Mouse (Mus musculus) kidney, postnatal 36 days (tissue): ENCODE data around the gene Ethe1.

ENCODE experiments used
- DNase-seq, 2 experiments: peaks; one replicate each; pipeline ENCODE4 v3.0.0; 2021 to 2022; ENCODE audit warnings: mixed read lengths in 2 of 2

Gene Ethe1

DNA sequence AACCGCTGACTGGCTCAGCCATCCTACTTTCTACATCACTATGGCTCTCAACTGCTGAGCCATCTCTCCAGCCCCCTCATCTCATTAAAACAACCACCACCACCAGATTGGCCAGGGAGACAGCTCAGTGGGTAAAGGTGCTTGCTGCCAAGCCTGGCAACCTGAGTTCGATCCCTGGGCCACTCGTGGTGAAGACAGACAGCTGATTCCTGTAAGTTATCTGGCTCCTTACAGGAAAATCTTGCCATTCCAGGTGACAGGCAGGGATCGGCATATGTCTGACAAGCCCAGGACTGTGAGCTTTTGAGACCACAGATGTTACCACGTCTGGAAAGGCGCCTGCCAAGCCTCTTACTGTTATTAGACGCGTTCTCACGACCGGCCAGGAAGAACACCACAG lies 9.5 kb upstream of the Ethe1 start:
- DNase-seq: no peak

DNA sequence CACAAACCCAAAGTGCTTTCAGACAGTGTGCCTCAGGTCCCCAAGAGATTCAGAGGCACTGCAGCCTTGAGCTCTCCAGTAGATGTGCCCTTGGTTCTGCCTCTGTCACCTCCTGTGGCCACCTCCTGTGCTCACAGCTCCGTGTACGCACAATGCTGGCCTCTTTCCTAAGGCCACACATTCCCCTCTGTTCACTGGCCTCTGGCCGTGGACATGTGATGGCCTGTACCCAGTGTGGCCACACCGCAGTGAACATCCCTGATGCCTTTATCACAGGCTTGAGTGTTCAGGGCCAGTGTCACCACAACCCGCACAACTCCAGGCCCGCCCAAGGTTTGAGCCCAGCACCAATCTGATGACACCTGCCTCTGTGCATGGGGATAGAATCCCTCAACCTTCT lies 2.5 kb upstream of the Ethe1 start:
- no peak for DNase-seq

DNA sequence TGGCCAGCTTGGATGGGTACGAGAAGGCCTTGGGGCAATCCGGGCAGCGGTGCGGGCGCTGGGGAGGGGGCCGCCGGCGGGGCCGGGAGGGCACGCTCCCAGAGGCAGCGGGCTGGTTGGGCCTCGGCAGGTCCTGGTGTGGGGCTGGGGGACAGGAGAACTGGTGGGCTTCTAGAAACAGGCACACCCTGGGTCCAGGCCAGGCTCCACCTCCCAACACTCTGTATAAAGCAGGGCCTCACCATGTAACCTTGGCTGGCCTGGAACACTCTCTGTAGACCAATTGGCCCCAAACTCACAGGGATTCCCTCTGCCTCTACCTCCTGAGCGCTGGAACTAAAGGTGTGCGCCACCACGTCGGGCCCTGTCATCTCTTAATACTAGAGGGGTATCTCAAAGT lies 1.3 kb upstream of the Ethe1 start:
- no peak for DNase-seq

DNA sequence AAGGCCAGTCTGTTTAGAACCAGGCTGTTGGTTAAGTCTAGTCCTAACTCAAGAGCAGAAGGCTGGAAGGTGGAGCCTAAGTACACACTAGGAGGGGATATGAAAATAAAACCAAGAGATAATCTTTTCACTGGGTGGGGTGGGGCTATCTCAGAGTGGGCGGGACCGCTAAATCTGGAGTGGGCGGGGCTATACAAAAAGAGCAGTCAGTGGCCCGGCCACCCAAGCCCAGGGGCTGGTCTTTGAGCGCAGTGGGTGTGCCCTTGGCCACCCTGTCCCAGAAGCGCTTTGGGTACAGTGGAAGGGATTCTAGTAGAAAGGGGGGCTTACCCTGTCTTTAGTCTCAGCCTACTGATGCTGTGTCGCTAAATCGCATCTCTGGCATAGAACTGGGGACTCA lies 515 bp upstream of the Ethe1 start:
- no peak for DNase-seq

DNA sequence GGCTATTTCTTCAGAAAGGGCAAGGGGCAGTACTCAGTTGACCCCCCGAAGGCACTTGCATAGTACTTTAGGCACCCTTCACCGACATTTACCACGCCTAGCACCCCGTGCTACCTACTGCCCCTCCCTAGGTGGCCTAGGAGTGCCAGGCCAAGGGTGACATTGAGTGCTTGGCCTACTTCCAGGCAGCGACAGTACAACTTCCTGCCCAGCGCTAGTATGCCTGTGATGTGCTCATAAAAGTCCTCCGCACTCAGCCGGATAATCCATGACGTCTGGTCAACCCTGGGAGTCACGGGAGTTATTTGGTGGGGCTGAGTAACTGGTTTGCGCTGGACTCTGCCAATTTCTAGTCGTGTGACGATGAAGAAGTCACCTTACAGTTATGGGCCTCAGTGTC lies 993 bp downstream of the Ethe1 start:
- DNase-seq: peak; percentile 87 to 90

DNA sequence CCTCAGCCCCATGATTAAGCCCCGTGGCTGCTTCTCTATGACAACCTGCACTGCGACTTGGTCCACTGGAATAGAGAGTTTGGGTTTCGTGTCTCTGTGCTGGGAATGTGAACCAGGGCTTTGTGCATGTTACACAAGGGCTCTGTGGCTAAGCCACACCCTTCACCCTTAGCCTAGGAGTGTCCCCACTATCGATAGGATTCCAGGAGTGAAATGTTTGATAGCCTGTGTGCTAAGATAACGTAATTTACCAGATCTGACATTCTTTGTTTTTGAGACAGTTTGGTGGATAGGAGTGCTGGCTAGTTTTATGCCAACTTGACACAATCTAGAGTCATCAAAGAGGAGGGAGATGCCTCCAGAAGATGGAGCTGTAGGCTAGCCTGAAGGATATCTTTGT lies 4.4 kb downstream of the Ethe1 start:
- no peak for DNase-seq

DNA sequence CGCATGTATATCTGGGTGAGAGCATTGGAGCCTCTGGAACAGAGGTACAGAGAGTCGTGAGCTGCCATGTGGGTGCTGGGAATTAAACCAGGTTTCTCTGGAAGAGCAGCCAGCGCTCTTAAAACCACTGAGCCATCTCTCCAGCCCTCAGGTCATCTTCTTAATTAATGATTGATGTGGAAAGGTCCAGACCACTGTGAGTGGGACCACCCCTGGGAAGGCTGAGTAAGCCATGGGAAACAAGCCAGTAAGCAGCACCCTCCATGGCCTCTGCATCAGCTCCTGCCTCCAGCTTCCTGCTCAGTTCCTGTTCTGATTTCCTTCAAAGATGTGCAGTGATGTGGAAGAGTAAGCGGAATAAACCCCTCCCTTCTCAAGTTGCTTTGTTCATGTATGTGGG lies 4.8 kb downstream of the Ethe1 start:
- peak; percentile 38 to 51 for DNase-seq

DNA sequence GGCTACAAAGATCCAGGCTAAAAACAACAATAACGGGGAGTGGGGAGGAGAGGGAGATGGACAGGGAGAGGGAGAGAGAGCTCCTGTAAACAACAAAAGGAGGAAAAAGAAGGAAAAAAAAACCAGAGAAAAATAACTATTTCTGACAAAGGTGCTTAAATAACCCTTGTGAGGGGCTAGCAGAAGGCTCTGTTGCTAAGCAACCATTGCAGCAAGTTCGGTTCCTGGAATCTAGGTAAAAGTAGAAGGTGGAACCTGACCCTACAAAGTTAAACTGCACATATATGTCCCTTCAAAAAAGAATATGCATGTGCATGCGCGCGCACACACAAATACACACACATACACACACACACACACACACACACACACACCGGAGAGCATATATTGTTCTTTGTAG lies 5.4 kb downstream of the Ethe1 start:
- no peak for DNase-seq

DNA sequence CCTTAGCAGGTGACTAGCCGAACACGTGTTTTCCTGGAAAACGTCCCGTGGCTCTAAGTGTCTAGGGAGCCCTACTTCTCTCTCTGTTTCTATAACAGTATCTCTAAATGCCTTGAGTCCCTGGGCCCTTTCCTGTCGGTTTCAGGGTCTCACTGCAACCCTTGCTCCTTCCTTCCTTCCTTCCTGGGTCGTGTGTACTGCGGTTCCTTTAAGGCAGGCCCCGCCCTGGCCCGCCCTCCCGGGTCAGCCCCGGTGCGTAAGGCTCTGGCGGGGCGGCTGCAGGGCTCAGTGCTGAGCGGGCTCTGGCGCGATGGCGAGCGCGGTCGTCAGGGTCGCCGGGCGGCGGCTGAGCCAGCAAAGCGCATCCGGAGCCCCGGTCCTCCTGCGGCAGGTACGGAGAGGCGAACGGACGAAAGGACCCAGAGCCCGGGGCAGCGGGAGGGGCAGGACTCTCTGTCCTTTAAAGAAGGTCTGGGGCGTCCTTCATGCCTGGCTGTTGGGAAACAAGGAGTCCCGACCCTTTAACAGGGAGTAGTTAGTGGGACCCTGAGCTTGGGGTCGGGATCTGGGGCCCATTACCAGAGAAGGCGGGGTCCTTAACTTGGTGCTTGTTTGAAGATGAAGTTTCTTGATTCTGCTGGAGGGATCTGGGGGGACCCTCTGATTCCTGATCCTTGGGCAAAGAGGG lies 6.4 kb downstream of the Ethe1 start:
- peak; percentile 79 to 91 for DNase-seq

DNA sequence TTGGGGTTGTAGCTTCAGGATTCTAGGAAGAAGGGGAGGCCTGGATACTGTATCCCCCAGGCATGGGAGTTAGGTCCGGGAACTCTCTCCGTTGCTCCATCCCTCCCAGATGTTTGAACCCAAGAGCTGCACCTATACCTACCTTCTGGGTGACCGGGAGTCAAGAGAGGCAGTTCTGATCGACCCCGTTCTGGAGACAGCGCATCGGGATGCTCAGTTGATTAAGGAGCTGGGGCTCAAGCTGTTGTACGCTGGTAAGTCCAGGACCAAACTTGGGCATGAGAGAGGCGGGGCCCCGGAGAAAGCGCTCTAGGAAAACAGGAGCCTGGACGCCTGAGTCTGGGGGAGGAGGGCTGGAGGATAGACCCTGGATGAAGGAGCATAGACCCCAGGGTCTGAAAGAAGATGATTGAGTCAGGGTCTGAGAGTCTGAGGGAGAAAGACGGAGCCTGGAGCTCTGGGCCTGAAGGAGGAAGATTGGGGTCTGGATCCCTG lies 7.0 kb downstream of the Ethe1 start:
- DNase-seq: peak in 1 of 2 experiments; percentile 43

DNA sequence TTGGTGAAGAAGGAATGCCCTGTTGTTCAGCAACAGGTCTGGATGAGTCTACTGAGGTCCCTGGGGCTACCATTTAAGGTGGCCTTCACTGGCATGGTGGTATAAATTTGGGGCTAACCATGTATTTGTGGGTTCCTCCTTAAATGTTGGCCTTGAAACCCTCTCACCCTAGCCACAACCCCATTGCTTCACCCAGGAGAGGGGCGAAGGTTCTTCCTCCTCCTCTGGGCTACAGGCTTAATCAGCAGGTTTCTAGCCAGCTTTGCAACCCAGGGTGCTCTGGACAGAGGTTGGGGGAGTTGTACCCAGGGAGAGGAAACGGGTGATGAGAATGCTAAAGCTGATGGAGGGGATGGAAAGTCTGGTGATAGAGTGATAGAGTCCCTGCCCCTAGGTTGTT lies 8.1 kb downstream of the Ethe1 start:
- peak; percentile 36 to 53 for DNase-seq

DNA sequence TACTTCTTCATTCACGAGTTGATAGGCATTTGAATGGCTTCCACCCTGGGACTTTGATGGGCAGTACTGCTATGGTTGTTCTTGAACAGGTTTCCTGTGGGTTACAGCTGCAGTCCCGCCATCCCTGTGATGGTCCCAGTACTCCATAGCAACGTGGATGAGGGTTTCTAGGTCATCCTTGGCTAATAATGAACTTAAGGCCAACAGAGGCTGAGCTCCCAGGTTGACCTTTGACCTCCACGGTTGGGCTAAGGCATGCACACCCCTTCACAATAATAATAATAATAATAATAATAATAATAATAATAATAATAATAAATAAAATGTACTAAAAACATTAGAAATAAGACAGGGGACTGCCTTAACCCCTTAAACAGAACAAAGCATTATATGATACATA lies 10.8 kb downstream of the Ethe1 start:
- DNase-seq: peak; percentile 44 to 47

DNA sequence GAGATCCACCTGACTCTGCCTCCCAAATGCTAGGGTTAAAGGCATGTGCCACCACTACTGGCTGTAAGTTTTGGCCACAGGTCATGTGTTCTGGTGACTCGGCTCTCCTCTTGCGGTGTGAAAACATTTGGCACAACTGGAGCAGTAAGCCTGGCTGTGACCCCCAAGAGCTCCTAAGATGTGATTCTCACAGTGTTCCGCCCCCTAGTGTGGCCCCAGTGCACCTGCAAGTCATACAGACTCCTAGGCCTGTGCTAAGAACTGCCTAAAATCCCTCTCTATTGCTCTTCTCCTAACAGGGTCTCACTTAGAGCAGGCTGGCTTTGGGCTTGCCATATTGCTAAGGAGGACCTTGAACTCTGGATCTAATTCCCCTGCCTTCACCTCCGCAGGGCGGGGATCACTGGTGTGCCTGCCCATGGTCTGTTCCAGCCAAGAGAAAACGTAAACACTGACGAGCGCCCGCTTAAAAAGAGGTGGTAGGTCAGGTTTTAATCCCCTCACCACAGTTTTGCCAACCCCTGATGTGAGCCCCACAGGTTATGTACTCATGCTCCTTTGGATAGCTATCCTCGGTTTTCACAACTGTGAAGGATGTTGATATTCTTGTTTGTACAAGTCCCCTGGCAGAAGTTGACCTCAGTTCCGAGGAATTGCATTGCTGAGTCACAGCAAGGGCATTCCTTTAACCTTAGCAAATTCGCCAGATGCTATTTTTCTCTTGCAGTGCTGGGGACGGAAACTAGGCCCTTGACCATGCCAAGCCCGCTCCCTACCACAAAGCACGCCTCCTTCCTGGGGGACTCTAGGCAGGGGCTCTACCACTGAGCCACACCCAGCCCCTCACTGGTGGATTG lies 12.1 kb downstream of the Ethe1 start:
- peak; percentile 39 to 62 for DNase-seq

DNA sequence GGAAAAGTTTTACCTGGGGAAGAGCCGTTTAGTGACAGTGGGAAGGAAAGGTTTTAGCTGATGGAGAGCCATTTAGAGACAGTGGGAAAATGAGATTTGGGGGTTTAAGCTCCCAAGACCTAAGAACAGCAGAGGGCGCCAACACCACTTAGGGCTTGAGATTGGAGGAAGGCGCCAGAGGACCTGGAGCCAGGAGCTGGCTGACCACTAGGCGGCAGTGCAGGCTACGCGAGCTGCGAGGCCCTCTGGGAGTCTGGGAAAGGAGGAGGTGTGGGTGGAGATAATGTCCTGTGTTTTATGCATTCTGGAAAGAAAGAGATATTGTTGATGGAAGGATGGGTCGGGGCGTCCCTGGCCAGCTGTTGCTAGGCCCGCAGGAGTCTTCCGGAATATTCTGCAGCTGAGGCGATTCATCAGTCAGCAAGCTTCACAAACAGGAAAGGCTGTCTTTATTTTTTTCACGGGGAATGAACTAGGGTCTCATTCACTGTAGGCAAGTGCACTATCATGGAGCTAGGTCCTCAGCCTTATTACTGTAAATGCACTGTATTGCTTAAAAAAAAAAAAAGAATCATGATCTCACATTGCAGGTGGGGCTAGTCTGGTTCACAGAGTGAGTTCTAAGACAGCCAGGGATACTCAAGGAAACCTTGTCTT lies 13.7 kb downstream of the Ethe1 start:
- DNase-seq: peak; percentile 94 to 99

DNA sequence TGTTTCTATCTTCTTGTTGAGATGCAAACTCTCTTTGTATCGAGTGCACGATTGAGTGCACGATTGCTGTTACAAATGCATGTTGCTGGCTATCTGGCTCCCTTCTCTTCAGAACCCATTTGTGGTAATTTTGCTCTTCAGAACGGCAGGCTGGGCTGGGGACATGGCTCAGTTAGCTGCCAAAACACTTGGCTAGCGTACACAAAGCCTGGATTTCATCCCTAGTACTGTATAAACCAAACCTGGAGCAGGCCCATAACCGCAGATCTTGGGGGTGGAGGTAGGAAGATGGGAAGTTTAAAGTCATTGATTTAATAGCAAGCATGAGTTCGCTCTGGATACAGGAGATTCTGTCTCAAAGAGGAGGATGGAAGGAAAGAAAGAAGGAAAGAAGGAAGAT lies 18.2 kb downstream of the Ethe1 start:
- no peak for DNase-seq

DNA sequence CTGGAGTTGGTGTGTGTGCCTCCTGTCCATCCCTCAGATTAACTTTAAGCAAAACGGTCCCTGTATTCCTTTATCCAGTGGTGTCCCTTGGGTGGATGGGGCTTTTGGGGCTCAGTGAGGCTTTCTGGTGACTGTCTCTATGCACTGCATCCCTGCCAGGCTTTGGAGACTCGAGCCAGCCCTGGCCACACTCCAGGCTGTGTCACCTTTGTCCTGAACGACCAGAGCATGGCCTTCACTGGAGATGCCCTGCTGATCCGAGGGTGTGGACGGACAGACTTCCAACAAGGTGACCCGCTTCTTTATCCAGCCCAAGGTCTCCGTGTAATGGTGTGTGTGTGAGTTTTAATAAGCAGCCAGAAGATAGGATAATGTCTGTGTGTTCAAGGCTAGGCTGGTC lies 18.7 kb downstream of the Ethe1 start:
- peak; percentile 46 to 79 for DNase-seq

DNA sequence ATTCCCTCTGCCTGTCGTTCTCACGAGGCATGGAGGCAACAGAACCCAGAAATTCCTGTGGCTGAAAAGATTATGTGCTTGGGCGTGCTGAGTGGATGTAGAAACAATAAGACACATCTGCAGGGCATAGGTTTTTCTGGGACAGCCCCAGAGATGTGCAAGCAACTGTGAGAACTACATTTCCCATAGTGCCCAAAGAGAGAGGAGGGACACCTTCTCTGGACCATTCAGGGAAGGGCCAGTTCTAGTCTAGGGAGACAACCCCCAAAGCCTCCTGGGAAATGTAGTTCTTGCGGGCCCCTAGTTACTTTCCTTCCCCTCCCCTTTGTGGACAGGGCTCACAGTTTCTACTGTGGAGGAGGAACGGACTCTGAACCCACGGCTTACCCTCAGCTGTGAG lies 20.7 kb downstream of the Ethe1 start:
- peak; percentile 74 to 84 for DNase-seq

DNA sequence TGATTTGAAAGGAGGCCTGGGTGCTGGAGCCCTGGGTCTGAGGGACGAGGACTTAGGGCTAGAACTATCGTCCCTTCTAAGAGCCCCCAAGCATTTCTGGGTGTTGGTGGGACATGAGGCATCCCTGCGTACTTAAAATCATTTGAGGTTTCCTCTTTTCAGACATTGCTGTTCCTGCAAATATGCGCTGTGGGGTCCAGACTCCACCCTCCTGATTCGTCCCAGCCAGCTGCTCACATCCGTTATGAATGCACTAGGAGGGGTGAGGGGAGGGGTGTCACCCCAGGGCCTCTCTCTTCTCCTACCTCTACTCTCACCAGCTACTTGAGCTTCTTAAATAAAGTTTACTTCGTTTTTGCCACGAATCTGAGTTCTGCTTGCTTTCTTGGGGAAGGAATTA lies 21.2 kb downstream of the Ethe1 start:
- no peak for DNase-seq

DNA sequence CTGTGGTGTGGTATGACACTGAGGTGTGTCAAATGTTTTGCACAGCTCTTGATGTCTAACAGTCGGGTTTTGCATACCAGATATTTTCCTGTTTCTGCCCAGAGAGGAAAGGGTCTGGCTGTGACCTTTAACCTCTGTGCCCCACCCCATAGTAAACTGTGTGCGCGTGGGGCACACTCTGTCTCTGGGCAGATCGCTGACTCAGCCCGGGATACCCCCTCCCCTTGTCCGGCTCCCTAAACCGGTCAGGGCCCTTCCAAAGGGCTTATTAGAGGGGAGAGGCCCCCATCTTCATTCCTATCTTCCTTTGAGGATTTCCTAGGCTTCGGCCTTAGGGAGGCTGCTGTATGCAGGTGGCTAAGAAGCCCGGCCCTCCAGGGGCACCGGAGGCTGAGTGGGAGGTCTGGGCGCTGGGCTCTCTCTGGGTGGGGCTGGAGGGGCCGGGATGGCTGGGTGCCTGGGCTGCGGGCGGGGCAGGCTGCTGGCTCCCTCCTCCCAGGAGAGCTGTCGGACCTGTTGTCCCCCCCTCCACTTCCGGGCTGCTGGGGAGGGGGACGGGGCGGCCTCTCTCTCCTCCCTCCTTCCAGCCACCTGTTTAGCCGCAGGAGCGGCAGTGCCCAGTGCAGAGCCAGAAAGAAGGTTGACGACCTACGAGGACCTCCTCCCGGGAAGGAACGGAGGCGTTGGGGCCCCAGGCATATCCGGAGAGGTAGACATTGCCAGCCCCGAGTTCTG lies 23.0 kb downstream of the Ethe1 start, which contains the start of gene Phldb3:
Phldb3 (plus strand) TSS at position 620 of the 735 bp plus-strand sequence.
- DNase-seq: peak; percentile 56 to 70

DNA sequence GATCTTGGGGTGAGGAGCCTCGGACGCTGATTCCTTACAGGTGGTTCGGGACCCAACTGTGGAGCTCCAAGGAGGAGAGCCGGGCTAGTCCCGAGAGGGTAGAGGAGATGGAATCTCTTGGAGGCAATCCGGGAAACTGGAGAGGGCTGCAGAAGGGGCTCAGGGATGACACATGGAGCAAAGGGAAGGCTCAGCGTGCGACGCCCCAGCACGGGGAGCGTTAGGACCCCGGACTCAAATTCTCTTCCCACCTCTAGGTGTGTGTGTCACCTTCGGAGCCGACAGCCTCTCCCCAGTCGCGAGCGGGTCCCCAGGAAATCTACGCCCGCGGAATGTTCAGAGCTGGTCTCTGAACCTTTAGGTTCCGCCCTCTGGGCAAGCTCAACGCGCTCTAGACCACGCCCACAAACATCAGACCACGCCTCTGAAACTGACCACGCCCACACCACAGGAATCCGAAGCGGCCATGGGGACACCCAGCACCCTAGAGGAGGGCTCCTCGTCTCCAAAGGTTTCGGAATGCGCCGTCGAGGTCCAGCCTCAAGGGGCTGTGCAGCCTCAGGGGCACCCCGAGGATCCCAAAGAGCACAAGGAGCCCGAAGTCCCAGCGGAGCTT lies 23.6 kb downstream of the Ethe1 start:
- peak; percentile 94 to 97 for DNase-seq

DNA sequence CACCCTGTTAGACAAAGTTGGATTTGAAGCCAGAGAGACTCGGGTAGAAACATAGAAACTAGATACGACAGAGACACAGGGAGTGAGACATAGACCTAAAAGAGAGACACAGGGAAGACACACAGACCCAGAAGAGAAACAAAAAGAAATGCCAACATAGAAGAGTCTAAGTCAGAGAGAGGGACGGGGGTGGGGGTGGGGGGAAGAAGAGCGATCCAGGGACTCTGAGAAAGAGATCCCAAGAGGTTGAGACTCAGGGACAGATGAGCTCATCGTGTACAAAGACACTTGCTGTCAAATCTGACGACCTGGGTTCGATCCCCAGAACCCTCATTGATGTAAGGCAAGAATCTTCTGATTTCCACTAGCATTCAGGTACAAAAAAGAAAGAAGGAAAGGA lies 24.4 kb downstream of the Ethe1 start:
- DNase-seq: no peak

DNA sequence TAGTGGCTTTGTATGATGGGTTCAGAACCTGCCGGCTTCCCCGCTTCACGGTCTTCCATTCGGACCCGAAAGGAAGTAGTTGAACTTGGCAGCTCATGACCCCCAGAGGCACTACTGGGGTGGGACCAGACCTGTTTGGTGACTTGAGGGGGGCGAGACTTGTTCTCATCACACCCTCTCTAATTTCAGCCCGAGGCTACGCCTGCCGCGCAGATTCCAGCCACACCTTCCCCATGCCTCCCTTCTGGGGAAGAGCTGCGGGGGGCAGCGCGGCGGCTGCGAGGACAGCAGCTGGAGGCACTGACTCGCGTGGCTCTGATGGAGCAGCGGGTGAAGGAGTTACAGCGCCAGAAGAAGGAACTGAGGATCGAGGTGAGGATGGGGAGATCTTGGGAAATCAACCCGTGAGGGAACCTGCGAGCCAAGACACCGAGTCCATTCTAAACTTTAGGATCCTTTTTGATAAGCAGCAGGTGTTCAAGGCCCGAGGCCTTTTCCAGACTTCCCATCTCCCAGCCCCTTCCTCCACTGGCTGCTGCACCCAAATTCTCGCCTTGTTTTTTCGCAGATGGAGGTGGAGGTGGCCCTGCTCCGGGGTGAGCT lies 25.1 kb downstream of the Ethe1 start:
- DNase-seq: no peak
